Mouse (Mus musculus) forebrain, embryonic 11.5 days (tissue): ENCODE measurements around the gene Hnrnpu. TPM values are rescaled to one million over a fixed set of nuclear protein-coding genes. Genes with fewer than 3 reads are reported as not detected.
"Not testable (repeated sequence)": the region's sequence is repeated elsewhere in the genome, so short reads cannot be mapped to it uniquely, and the experiment has no call there.

Experiments used
- ATAC-seq: fragments of 200-750 bp; cut with Nextera tagmentation; replicated peaks from 2 replicates; pipeline ENCODE4 v1.8.0; 2017; ENCODE audit warnings: moderate TSS enrichment; ENCODE audit not compliant: low FRiP score
- DNase-seq: peaks from one replicate; pipeline ENCODE4 v3.0.0-alpha.2; 2017; ENCODE audit warnings: low spot score
- H3K27ac ChIP-seq: fragments of 300-500 bp; sonication (generic); 2 replicates; pipeline ENCODE4 v1.5.1; 2014; ENCODE audit warnings: low read depth, low read length
- H3K27me3 ChIP-seq: fragments of 300-500 bp; sonication (generic); 2 replicates; pipeline ENCODE4 v1.6.1; 2014; ENCODE audit warnings: mild to moderate bottlenecking, low read length, mixed read lengths; ENCODE audit not compliant: control insufficient read depth, insufficient read depth
- H3K36me3 ChIP-seq: fragments of 300-500 bp; sonication (generic); 2 replicates; pipeline ENCODE4 v1.6.1; 2014; ENCODE audit warnings: mild to moderate bottlenecking, low read length, moderate library complexity, mixed read lengths; ENCODE audit not compliant: control insufficient read depth, insufficient read depth
- H3K4me1 ChIP-seq: fragments of 300-500 bp; sonication (generic); replicated peaks from 2 replicates; pipeline ENCODE4 v1.6.1; 2014; ENCODE audit warnings: low read length, mixed read lengths; ENCODE audit not compliant: control insufficient read depth, insufficient read depth
- H3K4me2 ChIP-seq: fragments of 300-500 bp; sonication (generic); 2 replicates; pipeline ENCODE4 v1.6.1; 2014; ENCODE audit warnings: low read depth, mild to moderate bottlenecking, low read length, moderate library complexity, mixed read lengths; ENCODE audit not compliant: severe bottlenecking
- H3K4me3 ChIP-seq: fragments of 300-500 bp; sonication (generic); 2 replicates; pipeline ENCODE4 v1.5.1; 2014; ENCODE audit warnings: low read depth, low read length
- H3K9ac ChIP-seq: fragments of 300-500 bp; sonication (generic); 2 replicates; pipeline ENCODE4 v1.6.1; 2014; ENCODE audit warnings: low read length
- H3K9me3 ChIP-seq: fragments of 300-500 bp; sonication (generic); 2 replicates; pipeline ENCODE4 v1.6.1; 2016; ENCODE audit warnings: low read length, mixed read lengths; ENCODE audit not compliant: control insufficient read depth
- WGBS: fragments of 180-500 bp; shearing (Covaris S2); extraction: QIAGEN DNeasy Blood & Tissue Kit; methylation state at CpG from one replicate; pipeline ENCODE4 v1.1.7; 2014; 5-methylcytosine and 5-hydroxymethylcytosine counted together
- microRNA-seq: library from miRNA; unstranded; fragments of <30 nt; microRNA quantifications from one replicate; pipeline ENCODE4, GENCODE M21; 2016; ENCODE audit not compliant: insufficient number of aligned reads
- polyA plus RNA-seq: library from polyadenylated mRNA; unstranded; fragments of >200 nt; fragmentation: Nextera tagmentation; extraction: Ambion mirVana; gene quantifications from 2 replicates; pipeline ENCODE4 v1.2.1, GENCODE M21; 2014

Hnrnpu gene
- polyA plus RNA-seq, 1 experiment from 2014 or later, result 1,010 TPM

DNA sequence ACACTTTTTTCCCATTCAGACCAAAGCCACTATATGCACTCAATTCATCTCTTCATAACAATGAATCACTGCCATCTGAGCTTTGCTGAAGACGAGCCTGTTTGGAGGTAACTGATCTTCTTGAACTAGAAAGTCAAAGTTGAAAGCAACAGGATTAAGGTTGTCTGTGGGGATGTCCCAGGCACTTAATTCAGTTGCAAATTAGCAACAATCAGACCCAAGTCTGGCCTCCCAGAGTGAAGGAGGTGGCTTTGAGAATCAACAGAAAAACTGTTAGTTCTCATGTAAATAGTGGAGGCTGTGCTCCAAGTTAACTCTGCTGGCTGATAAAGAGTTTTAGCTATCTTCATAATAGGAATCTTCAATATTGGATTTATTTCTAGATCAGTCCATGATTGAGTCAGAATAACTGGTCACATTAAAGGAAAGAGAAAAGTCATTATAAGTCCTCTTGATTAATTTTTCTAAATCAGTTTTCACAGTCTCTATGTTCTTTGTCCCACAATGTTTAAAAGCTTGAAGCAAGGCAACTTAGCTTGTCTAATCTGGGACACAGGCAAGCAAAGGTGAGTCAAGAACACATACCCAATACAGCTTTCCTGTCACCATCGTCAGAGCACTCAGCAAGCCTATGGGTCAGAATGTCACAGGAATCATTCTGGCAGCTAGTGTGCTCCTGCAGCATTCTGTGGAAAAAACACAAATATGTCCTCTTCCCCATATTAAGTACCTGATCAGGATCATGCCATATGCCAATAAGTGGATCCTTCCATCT is 53.5 kb downstream of the Hnrnpu start:
- no peaks in the 10 kb centered on the region for H3K27me3 ChIP-seq
- no peak overlapping the region for H3K27ac ChIP-seq
- H3K4me2 ChIP-seq, result no peak overlapping the region
- no peaks in the 10 kb centered on the region for H3K9me3 ChIP-seq
- ATAC-seq, result no peak
- no peaks in the 10 kb centered on the region for H3K4me1 ChIP-seq
- 73% methylated on average over 2 of the region's 2 CpGs for WGBS
- DNase-seq, result no peak
- no peak overlapping the region for H3K9ac ChIP-seq
- no peak overlapping the region for H3K4me3 ChIP-seq
- H3K36me3 ChIP-seq, result no peaks in the 10 kb centered on the region

GRCm38 (mm10) chr1:178283314-178283713 is 54.3 kb downstream of the Hnrnpu start:
- WGBS, result 79% methylated on average over 3 of the region's 3 CpGs
- not testable (repeated sequence) for H3K27me3 ChIP-seq, DNase-seq

DNA sequence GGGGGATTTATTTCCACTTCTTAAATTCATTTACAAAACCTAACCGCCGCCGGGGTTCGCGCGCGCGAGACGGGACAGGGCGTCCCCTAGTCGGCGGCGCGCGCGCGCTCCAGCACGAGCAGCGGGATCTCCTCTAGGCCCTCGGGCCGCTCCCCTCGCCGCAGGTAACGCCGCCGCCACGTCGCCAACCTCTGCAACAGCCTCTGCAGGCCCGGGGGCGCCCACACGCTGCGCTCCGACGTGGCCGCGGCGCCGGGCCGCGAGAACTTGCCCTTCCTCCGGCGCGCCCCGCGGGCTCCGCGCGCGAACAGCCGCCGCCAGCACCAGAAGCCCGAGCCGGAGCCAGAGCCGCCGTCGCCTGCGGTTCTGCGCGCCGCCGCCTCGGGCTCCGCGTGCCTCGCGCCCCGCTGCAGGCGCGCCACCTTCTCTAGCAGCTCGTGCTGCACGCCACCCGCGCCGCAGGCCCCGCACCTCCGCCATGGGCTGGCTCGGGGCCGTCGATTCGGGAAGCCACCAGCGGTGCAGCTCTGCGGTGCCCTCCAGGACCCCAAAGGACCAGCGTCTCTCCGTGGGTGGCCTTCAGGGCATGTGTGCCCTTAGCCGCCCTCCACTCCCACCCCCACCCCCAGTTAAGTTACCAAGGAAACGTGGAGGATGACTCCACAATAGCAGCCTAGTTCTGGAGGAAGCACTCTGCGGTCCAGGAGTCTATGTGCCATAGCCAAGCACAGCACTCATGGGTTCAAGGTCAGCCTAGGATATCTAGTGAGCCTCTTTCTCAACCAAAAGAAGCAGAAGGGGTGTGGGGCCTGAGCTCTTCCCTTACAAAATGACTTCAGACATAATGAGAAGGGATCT is 61.3 kb downstream of the Hnrnpu start:
- Histone ChIP-seq H3K4me3 (peak overlapping the region; percentile 62), H3K9ac (peak overlapping the region; percentile 76), H3K4me1 (0 out of 2 replicates have a peak, but pooled peaks cover 2% of the 10 kb centered on the region), H3K4me2 (peak overlapping the region; percentile 74), H3K27ac (no peak overlapping the region), H3K36me3 (no peaks in the 10 kb centered on the region), H3K27me3 (no peaks in the 10 kb centered on the region; the same call in 1 of the 2 replicates), H3K9me3 (no peaks in the 10 kb centered on the region)
- ATAC-seq (peak; percentile 90), DNase-seq (peak; percentile 83)
- WGBS, result under 1% methylated on average over 81 of the region's 87 CpGs

More at GRCm38 (mm10) chr1:178283314-178283713, 54.3 kb downstream of the Hnrnpu start:
- H3K4me1 ChIP-seq, H3K27ac ChIP-seq, H3K9ac ChIP-seq, ATAC-seq, H3K36me3 ChIP-seq, H3K9me3 ChIP-seq, H3K4me3 ChIP-seq, H3K4me2 ChIP-seq: not testable (repeated sequence)

DNA sequence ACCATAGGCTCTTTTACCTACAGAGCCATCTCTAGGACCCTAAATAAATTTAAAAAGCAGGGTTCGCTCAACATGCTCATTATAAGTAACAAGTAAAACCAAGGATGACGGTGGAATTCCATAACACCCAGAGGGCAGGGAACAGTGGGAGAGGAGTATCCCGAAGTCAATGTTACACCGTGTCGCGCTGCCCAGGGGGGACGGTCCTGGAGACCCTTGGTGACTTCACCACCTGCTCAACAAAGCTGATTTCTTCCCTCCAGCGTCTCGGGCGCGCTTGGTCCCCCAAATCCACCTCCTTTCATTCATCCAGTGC is 61.9 kb downstream of the Hnrnpu start:
- WGBS, result 8% methylated on average over 11 of the region's 11 CpGs
- no peaks in the 10 kb centered on the region for H3K36me3 ChIP-seq
- no peak overlapping the region for H3K27ac ChIP-seq
- H3K4me1 ChIP-seq, result 0 out of 2 replicates have a peak, but pooled peaks cover 2% of the 10 kb centered on the region
- H3K4me3 ChIP-seq, result peak overlapping the region; percentile 62
- DNase-seq (no peak), ATAC-seq (peak; percentile 51)
- H3K9ac ChIP-seq, result peak overlapping the region; percentile 76
- H3K9me3 ChIP-seq, result no peaks in the 10 kb centered on the region
- H3K4me2 ChIP-seq, result peak overlapping the region; percentile 74
- no peaks in the 10 kb centered on the region; the same call in 1 of the 2 replicates for H3K27me3 ChIP-seq

GRCm38 (mm10) chr1:178275174-178275730 is 62.3 kb downstream of the Hnrnpu start:
- H3K9me3 ChIP-seq, result no peaks in the 10 kb centered on the region
- no peak for DNase-seq
- peak overlapping the region; percentile 62; the same call in 1 of the 2 replicates for H3K4me3 ChIP-seq
- H3K4me2 ChIP-seq, result peak overlapping the region; percentile 74; the same call in 1 of the 2 replicates
- 71% methylated on average over 9 of the region's 9 CpGs for WGBS
- no peaks in the 10 kb centered on the region; the same call in 1 of the 2 replicates for H3K27me3 ChIP-seq
- 0 out of 2 replicates have a peak, but pooled peaks cover 2% of the 10 kb centered on the region for H3K4me1 ChIP-seq
- no peaks in the 10 kb centered on the region for H3K36me3 ChIP-seq
- no peak overlapping the region for H3K9ac ChIP-seq
- ATAC-seq, result no peak
- H3K27ac ChIP-seq, result no peak overlapping the region

Small RNA genes lying within 50 kb of the gene (microRNA-seq; reads per million reads assigned to microRNA genes)
- gene Gm27458, result not detected

Other genes with a start within 250 kb of the Hnrnpu start
- gene Desi2, start 150.4 kb downstream of the Hnrnpu start, polyA plus RNA-seq, result 17.6 and 20.2 TPM in 2 replicates
- 111 and 112 TPM in 2 replicates for gene Cox20, start 18.7 kb downstream of the Hnrnpu start, polyA plus RNA-seq
- 8.3 and 9.5 TPM in 2 replicates for gene Efcab2, start 68.3 kb upstream of the Hnrnpu start, polyA plus RNA-seq
- 6.0 and 8.1 TPM in 2 replicates for gene Kif26b, start 191.3 kb upstream of the Hnrnpu start, polyA plus RNA-seq